Mouse (Mus musculus): Measurements from ENCODE around the gene Atf6b. TPM values are rescaled to one million over a fixed set of nuclear protein-coding genes. Genes with fewer than 3 reads are reported as not detected.
A peak's percentile ranks its signal among the peaks of the same experiment; 100 is the strongest.

Atf6b gene
- polyA plus RNA-seq, 1 experiment from 2014 or later, result 42.5 TPM

DNA sequence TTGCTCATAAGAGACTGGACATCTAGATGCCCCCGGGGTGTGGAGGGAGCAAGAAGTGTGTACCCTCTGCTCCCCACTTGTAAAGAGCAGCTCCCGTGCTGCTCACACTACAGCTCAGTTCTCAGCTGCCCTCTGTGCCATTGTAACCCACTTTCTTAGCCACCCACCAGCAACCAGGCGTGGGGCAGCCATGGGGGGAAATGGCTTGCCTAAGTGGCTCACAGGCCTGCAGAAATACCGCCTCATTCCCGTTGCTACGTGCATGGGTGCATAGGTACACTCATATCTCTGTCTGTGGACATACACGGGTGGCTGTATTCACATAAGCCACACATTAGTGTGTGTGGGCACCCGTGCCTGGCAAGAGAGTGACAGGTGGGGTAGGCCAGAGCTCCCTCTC, 16.0 kb downstream of the Atf6b start:
- Histone ChIP-seq H3K9ac (replicated peaks; ENCODE audit: low read depth) (no peak overlapping the region), H3K9me3 (ENCODE audit: low read length) (no peaks in the 10 kb centered on the region), H3K4me3 (ENCODE audit: low read depth, low read length) (no peak overlapping the region), H3K36me3 (ENCODE audit: insufficient read depth, low read length) (no peaks in the 10 kb centered on the region), H3K27me3 (replicated peaks; ENCODE audit: insufficient read depth, low read length) (peaks cover 7% of the 10 kb centered on the region), H3K4me1 (ENCODE audit: insufficient read depth, low read depth, low read length) (peaks cover 12% of the 10 kb centered on the region; the same call in 1 of the 2 replicates), H3K4me2 (replicated peaks; ENCODE audit: low read depth, low read length) (no peak overlapping the region), H3K27ac (ENCODE audit: low read length) (no peak overlapping the region)
- no peak for TF ChIP-seq EP300 (IDR thresholded peaks at IDR 0.05)
- TF ChIP-seq CTCF (IDR thresholded peaks at IDR 0.05), result no peak
- WGBS, result 83% methylated on average over 8 of the region's 8 CpGs
- ATAC-seq, result no peak
- DNase-seq (ENCODE audit: low spot score), result no peak

DNA sequence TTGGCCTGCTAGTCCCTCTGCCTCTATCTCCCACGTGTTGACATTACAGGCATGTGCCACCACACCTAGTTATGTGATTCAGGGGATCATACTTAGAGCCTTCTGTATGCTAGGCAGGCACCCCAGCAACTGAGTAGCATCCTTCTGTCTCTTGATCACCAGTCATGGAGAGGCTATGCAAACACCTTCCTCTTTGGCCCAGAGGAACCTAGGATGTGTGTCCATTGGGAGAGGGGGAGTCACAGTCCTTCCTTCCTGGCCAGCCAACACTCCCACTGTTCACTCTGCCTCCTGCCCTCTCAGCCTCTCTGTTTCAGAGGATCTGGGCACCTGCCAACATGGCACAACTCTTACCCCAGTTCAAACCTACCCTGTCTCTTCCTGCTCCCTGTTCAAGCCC, 16.6 kb downstream of the Atf6b start:
- H3K36me3 ChIP-seq (ENCODE audit: insufficient read depth, low read length), result no peaks in the 10 kb centered on the region
- no peak for ATAC-seq
- TF ChIP-seq CTCF (IDR thresholded peaks at IDR 0.05), result no peak
- no peak for TF ChIP-seq EP300 (IDR thresholded peaks at IDR 0.05)
- no peak overlapping the region for H3K9ac ChIP-seq (replicated peaks; ENCODE audit: low read depth)
- peaks cover 7% of the 10 kb centered on the region for H3K27me3 ChIP-seq (replicated peaks; ENCODE audit: insufficient read depth, low read length)
- H3K4me2 ChIP-seq (replicated peaks; ENCODE audit: low read depth, low read length), result no peak overlapping the region
- DNase-seq (ENCODE audit: low spot score), result no peak
- H3K9me3 ChIP-seq (ENCODE audit: low read length), result no peaks in the 10 kb centered on the region
- peaks cover 12% of the 10 kb centered on the region; the same call in 1 of the 2 replicates for H3K4me1 ChIP-seq (ENCODE audit: insufficient read depth, low read depth, low read length)
- WGBS, result 63% methylated on average over 1 of the region's 1 CpGs
- no peak overlapping the region for H3K4me3 ChIP-seq (ENCODE audit: low read depth, low read length)
- H3K27ac ChIP-seq (ENCODE audit: low read length), result no peak overlapping the region

DNA sequence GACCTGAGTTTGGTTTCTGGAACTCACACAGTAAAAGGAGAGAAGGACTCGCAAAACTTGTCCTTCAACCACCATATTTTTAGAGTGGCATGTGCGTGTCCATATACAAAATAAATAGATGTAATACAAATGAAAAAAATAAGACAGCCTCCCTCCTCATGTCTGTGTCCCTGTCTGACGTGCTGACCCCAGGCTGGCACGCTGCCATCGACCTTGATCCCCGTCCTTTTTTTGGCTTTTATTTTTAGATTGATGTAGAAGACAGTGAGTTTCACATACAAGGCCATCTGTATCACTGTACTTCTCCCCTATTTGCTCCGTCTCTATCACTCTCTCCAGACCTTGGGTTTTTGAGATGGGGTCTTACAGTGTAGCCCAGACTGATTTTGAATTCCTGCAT, 17.5 kb downstream of the Atf6b start:
- DNase-seq (ENCODE audit: low spot score) (no peak), ATAC-seq (no peak)
- Histone ChIP-seq H3K36me3 (ENCODE audit: insufficient read depth, low read length) (no peaks in the 10 kb centered on the region), H3K9ac (replicated peaks; ENCODE audit: low read depth) (no peak overlapping the region), H3K4me1 (ENCODE audit: insufficient read depth, low read depth, low read length) (peaks cover 12% of the 10 kb centered on the region; the same call in 1 of the 2 replicates), H3K4me3 (ENCODE audit: low read depth, low read length) (no peak overlapping the region), H3K27ac (ENCODE audit: low read length) (no peak overlapping the region), H3K4me2 (replicated peaks; ENCODE audit: low read depth, low read length) (no peak overlapping the region), H3K27me3 (replicated peaks; ENCODE audit: insufficient read depth, low read length) (peaks cover 6% of the 10 kb centered on the region), H3K9me3 (ENCODE audit: low read length) (no peaks in the 10 kb centered on the region)
- no peak for TF ChIP-seq EP300 (IDR thresholded peaks at IDR 0.05)
- no peak for TF ChIP-seq CTCF (IDR thresholded peaks at IDR 0.05)
- 58% methylated on average over 7 of the region's 7 CpGs for WGBS

DNA sequence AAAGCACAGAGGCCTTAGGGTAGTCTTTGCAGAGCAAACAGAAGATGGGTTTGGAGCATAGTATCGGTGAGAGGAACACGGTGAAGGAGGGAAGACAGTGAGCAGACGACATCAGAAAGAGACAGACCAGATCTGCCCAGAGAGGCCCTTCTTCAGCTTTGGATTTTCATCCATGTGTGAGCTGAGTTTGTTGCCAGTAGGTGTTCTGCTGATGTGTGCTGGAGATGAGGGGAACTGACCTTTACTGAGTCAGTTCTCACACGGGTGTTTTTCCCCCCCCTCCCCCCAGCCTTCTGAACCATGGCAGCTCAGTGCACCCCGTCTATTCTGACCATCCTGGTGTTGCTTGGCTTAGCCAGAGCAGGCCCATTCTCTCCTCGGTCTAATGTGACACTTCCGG, 23.3 kb downstream of the Atf6b start, which contains the start of gene Tnxb:
TSS of gene Tnxb (plus strand) at position 301 of the 400 bp plus-strand sequence.
- Histone ChIP-seq H3K4me2 (replicated peaks; ENCODE audit: low read depth, low read length) (peak within 1 kb of the TSS; percentile 40; the same call in 1 of the 2 replicates), H3K9me3 (ENCODE audit: low read length) (no peaks in the 10 kb centered on the region), H3K36me3 (ENCODE audit: insufficient read depth, low read length) (no peaks in the 10 kb centered on the region), H3K9ac (replicated peaks; ENCODE audit: low read depth) (no peak within 1 kb of the TSS), H3K4me1 (ENCODE audit: insufficient read depth, low read depth, low read length) (peaks cover 8% of the 10 kb centered on the region; the same call in 1 of the 2 replicates), H3K27ac (ENCODE audit: low read length) (no peak within 1 kb of the TSS), H3K4me3 (ENCODE audit: low read depth, low read length) (0 out of 2 replicates have a peak within 1 kb of the TSS, but pooled peaks have one; percentile 12), H3K27me3 (replicated peaks; ENCODE audit: insufficient read depth, low read length) (peaks cover 43% of the 10 kb centered on the region)
- no peak for DNase-seq (ENCODE audit: low spot score)
- WGBS, result 63% methylated on average over 7 of the region's 7 CpGs
- ATAC-seq, result no peak
- TF ChIP-seq EP300 (IDR thresholded peaks at IDR 0.05) (no peak), CTCF (IDR thresholded peaks at IDR 0.05) (no peak)

DNA sequence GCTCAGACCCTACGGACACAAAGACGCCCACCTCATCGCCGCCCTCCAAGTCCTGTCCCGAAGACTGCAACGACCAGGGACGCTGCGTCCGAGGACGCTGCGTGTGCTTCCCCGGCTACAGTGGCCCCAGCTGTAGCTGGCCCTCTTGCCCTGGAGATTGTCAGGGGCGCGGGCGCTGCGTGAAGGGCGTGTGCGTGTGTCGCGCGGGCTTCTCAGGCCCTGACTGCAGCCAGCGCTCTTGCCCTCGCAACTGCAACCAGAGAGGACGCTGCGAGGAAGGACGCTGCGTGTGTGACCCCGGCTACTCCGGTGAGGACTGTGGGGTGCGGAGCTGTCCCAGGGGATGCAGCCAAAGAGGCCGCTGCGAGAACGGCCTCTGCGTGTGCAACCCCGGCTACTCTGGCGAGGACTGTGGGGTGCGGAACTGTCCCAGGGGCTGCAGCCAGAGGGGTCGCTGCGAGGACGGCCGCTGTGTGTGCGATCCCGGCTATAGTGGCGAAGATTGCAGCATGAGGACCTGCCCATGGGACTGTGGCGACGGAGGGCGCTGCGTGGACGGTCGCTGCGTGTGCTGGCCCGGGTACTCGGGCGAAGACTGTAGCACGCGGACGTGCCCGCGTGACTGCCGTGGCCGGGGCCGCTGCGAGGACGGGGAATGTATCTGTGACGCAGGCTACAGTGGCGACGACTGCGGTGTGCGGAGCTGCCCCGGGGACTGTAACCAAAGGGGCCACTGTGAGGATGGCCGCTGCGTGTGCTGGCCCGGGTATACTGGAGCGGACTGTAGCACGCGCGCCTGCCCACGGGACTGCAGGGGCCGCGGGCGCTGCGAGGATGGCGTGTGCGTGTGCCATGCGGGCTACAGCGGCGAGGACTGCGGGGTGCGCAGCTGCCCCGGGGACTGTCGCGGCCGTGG, 24.5 kb downstream of the Atf6b start:
- H3K9ac ChIP-seq (replicated peaks; ENCODE audit: low read depth), result no peak overlapping the region
- H3K27me3 ChIP-seq (replicated peaks; ENCODE audit: insufficient read depth, low read length), result peaks cover 43% of the 10 kb centered on the region
- TF ChIP-seq CTCF (IDR thresholded peaks at IDR 0.05) (peak; percentile 54), EP300 (IDR thresholded peaks at IDR 0.05) (no peak)
- no peaks in the 10 kb centered on the region for H3K9me3 ChIP-seq (ENCODE audit: low read length)
- peak overlapping the region; percentile 40 for H3K4me2 ChIP-seq (replicated peaks; ENCODE audit: low read depth, low read length)
- no peak overlapping the region for H3K27ac ChIP-seq (ENCODE audit: low read length)
- no peaks in the 10 kb centered on the region for H3K36me3 ChIP-seq (ENCODE audit: insufficient read depth, low read length)
- DNase-seq (ENCODE audit: low spot score), result no peak
- WGBS, result 11% methylated on average over 93 of the region's 93 CpGs
- peaks cover 10% of the 10 kb centered on the region; the same call in 1 of the 2 replicates for H3K4me1 ChIP-seq (ENCODE audit: insufficient read depth, low read depth, low read length)
- H3K4me3 ChIP-seq (ENCODE audit: low read depth, low read length), result peak overlapping the region; percentile 12; the same call in 1 of the 2 replicates
- ATAC-seq, result peak; percentile 20; the same call in 1 of the 2 replicates

DNA sequence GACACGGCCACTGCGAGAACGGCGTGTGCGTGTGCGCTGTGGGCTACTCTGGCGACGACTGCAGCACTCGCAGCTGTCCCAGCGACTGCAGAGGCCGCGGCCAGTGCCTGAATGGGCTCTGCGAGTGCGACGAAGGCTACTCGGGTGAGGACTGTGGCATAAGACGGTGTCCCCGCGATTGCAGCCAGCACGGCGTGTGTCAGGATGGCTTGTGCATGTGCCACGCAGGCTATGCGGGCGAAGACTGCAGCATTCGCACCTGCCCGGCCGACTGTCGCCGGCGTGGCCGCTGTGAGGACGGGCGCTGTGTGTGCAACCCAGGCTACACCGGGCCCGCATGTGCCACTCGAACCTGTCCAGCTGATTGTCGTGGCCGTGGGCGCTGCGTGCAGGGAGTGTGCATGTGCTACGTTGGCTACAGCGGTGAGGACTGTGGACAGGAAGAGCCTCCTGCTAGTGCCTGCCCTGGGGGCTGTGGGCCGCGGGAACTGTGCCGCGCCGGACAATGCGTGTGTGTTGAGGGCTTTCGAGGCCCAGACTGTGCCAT, 25.4 kb downstream of the Atf6b start:
- DNase-seq (ENCODE audit: low spot score) (no peak), ATAC-seq (no peak)
- Histone ChIP-seq H3K36me3 (ENCODE audit: insufficient read depth, low read length) (no peaks in the 10 kb centered on the region), H3K4me3 (ENCODE audit: low read depth, low read length) (peak overlapping the region; percentile 12; the same call in 1 of the 2 replicates), H3K27me3 (replicated peaks; ENCODE audit: insufficient read depth, low read length) (peaks cover 43% of the 10 kb centered on the region), H3K9me3 (ENCODE audit: low read length) (no peaks in the 10 kb centered on the region), H3K4me2 (replicated peaks; ENCODE audit: low read depth, low read length) (no peak overlapping the region), H3K4me1 (ENCODE audit: insufficient read depth, low read depth, low read length) (peaks cover 10% of the 10 kb centered on the region; the same call in 1 of the 2 replicates), H3K9ac (replicated peaks; ENCODE audit: low read depth) (no peak overlapping the region), H3K27ac (ENCODE audit: low read length) (no peak overlapping the region)
- 26% methylated on average over 46 of the region's 49 CpGs for WGBS
- TF ChIP-seq CTCF (IDR thresholded peaks at IDR 0.05) (no peak), EP300 (IDR thresholded peaks at IDR 0.05) (no peak)
